Mouse (Mus musculus) C2C12 (cell line): ENCODE results near the gene Hist1h3f. TPM values are rescaled to one million over a fixed set of nuclear protein-coding genes. Genes with fewer than 3 reads are reported as not detected.

Experiments
- H3K27me3 ChIP-seq: one replicate; pipeline ENCODE4 v1.6.1; 2011; ENCODE audit not compliant: control insufficient read depth, insufficient read depth, insufficient read length
- H3K36me3 ChIP-seq: one replicate; pipeline ENCODE4 v1.6.1; 2011; ENCODE audit not compliant: control insufficient read depth, insufficient read depth
- H3K4me3 ChIP-seq: one replicate; pipeline ENCODE4 v1.5.1; 2011; ENCODE audit warnings: mild to moderate bottlenecking, control low read depth; ENCODE audit not compliant: poor library complexity, insufficient read depth, severe bottlenecking
- H3K79me2 ChIP-seq: one replicate; pipeline ENCODE4 v1.6.1; 2011; ENCODE audit not compliant: control insufficient read depth, insufficient read depth
- H3K79me3 ChIP-seq: one replicate; pipeline ENCODE4 v1.6.1; 2011; ENCODE audit warnings: low read depth, control low read depth
- H3ac ChIP-seq: one replicate; pipeline ENCODE3; 2011; ENCODE audit warnings: low read depth; ENCODE audit not compliant: control insufficient read depth, insufficient read length
- CEBPB ChIP-seq: IDR thresholded peaks from one replicate; pipeline ENCODE4 v1.6.1; 2011; ENCODE audit warnings: low read depth, mild to moderate bottlenecking, control low read depth, moderate library complexity
- CTCF ChIP-seq: IDR thresholded peaks from one replicate; pipeline ENCODE4 v1.5.1; 2011; ENCODE audit not compliant: control insufficient read depth, insufficient read depth, insufficient read length
- FOSL1 ChIP-seq: IDR thresholded peaks from one replicate; pipeline ENCODE4 v1.8.0; 2011; ENCODE audit warnings: mild to moderate bottlenecking, low read length; ENCODE audit not compliant: poor library complexity, insufficient read depth, severe bottlenecking
- MAX ChIP-seq: IDR thresholded peaks from one replicate; pipeline ENCODE4 v1.6.1; 2011; ENCODE audit warnings: mild to moderate bottlenecking, control low read depth
- MYOD1 ChIP-seq: IDR thresholded peaks from one replicate; pipeline ENCODE4 v1.6.1; 2011; ENCODE audit warnings: low read depth; ENCODE audit not compliant: control insufficient read depth, insufficient read length
- MYOG ChIP-seq: IDR thresholded peaks from one replicate; pipeline ENCODE4 v1.6.1; 2011; ENCODE audit not compliant: control insufficient read depth, insufficient read length; ENCODE audit errors: extremely low read depth
- USF1 ChIP-seq: IDR thresholded peaks from one replicate; pipeline ENCODE4 v1.6.1; 2011; ENCODE audit warnings: low read depth, mild to moderate bottlenecking, control low read depth, moderate library complexity
- long read RNA-seq, 2 experiments: library from polyadenylated mRNA; unstranded; transcript quantifications; one replicate each; pipeline ENCODE4 v2.0.0; 2019 to 2020
- polyA plus RNA-seq: library from polyadenylated mRNA; unstranded; fragments of >200 nt; fragmentation: generic; extraction: Trizol; gene quantifications from one replicate; pipeline ENCODE4 v1.2.1, GENCODE M21; 2012; ENCODE audit warnings: missing spikeins

Hist1h3f gene
- polyA plus RNA-seq = 1.2 TPM
- long read RNA-seq, experiment 1 = 0 reads
- long read RNA-seq, experiment 2 = 0 reads

- H3K36me3 ChIP-seq = no peaks in the 10 kb centered on the region
- H3K79me2 ChIP-seq = no peaks in the 10 kb centered on the region
- H3K4me3 ChIP-seq = peak within 1 kb of the TSS; percentile 30
- H3K79me3 ChIP-seq = no peaks in the 10 kb centered on the region
- TF ChIP-seq USF1 (no peak), MYOD1 (no peak), MAX (no peak), FOSL1 (no peak), CTCF (no peak), MYOG (no peak), CEBPB (no peak)
- no peaks in the 10 kb centered on the region for H3K27me3 ChIP-seq
- peak within 1 kb of the TSS; percentile 65 for H3ac ChIP-seq
Measured at GRCm38 (mm10) chr13:23543965-23544786, at the start of gene Hist1h3f. Gene Hist1h3f, plus strand, starts transcription at chr13:23544052.

DNA sequence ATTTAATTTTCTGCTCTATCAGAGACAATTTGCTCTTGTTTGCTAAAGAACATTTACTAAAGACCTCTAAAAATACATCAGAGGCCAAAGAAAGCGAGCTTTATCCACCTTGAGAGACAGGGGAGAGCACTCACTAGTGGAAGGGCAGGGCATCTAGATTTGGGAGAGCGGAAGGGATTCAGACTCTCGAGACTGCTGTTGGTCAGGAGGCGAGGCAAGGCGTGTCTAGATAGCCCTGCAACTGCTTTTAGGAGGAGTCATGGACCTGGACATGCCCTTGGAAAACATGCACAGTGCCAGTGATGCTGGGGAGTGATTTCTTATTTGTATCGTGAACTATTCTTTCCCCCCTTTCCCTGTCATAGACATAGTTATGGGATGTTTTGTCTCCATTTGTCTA lies 48.3 kb upstream of the Hist1h3f start:
- no peaks in the 10 kb centered on the region for H3K79me3 ChIP-seq
- H3K27me3 ChIP-seq = no peaks in the 10 kb centered on the region
- no peaks in the 10 kb centered on the region for H3K79me2 ChIP-seq
- no peak overlapping the region for H3K4me3 ChIP-seq
- H3K36me3 ChIP-seq = no peaks in the 10 kb centered on the region
- TF ChIP-seq MYOD1 = no peak
- no peak for TF ChIP-seq USF1
- TF ChIP-seq FOSL1 = no peak
- no peak for TF ChIP-seq MYOG
- TF ChIP-seq CEBPB = no peak
- no peak for TF ChIP-seq MAX
- TF ChIP-seq CTCF = no peak
- H3ac ChIP-seq = no peak overlapping the region

GRCm38 (mm10) chr13:23497656-23498321 lies 46.1 kb upstream of the Hist1h3f start:
- H3K27me3 ChIP-seq = no peaks in the 10 kb centered on the region
- H3K79me2 ChIP-seq = no peaks in the 10 kb centered on the region
- H3K79me3 ChIP-seq = no peaks in the 10 kb centered on the region
- no peaks in the 10 kb centered on the region for H3K36me3 ChIP-seq
- no peak overlapping the region for H3ac ChIP-seq
- H3K4me3 ChIP-seq = no peak overlapping the region
- TF ChIP-seq USF1 (peak; percentile 6), FOSL1 (no peak), MAX (no peak), CTCF (no peak), CEBPB (no peak), MYOD1 (no peak), MYOG (no peak)

GRCm38 (mm10) chr13:23498653-23499052 lies 45.2 kb upstream of the Hist1h3f start:
- no peaks in the 10 kb centered on the region for H3K27me3 ChIP-seq
- no peak overlapping the region for H3K4me3 ChIP-seq
- H3ac ChIP-seq = no peak overlapping the region
- H3K79me3 ChIP-seq = no peaks in the 10 kb centered on the region
- H3K36me3 ChIP-seq = no peaks in the 10 kb centered on the region
- no peaks in the 10 kb centered on the region for H3K79me2 ChIP-seq
- TF ChIP-seq CTCF = no peak
- TF ChIP-seq MYOG = no peak
- TF ChIP-seq MYOD1 = no peak
- TF ChIP-seq USF1 = no peak
- TF ChIP-seq MAX = no peak
- no peak for TF ChIP-seq FOSL1
- TF ChIP-seq CEBPB = no peak

GRCm38 (mm10) chr13:23499943-23500342 lies 43.9 kb upstream of the Hist1h3f start:
- Histone ChIP-seq H3K36me3 (no peaks in the 10 kb centered on the region), H3K4me3 (no peak overlapping the region), H3K79me3 (no peaks in the 10 kb centered on the region), H3ac (no peak overlapping the region), H3K27me3 (no peaks in the 10 kb centered on the region), H3K79me2 (no peaks in the 10 kb centered on the region)
- TF ChIP-seq CEBPB = no peak
- TF ChIP-seq MYOG = no peak
- TF ChIP-seq MYOD1 = no peak
- no peak for TF ChIP-seq MAX
- TF ChIP-seq CTCF = no peak
- TF ChIP-seq USF1 = no peak
- TF ChIP-seq FOSL1 = no peak
